Mouse (Mus musculus): ENCODE data around the gene Gnao1. TPM values are rescaled to one million over a fixed set of nuclear protein-coding genes. Genes with fewer than 3 reads are reported as not detected.

Gnao1 gene
- polyA plus RNA-seq, 1 experiment from 2014 or later, result 267 TPM

DNA sequence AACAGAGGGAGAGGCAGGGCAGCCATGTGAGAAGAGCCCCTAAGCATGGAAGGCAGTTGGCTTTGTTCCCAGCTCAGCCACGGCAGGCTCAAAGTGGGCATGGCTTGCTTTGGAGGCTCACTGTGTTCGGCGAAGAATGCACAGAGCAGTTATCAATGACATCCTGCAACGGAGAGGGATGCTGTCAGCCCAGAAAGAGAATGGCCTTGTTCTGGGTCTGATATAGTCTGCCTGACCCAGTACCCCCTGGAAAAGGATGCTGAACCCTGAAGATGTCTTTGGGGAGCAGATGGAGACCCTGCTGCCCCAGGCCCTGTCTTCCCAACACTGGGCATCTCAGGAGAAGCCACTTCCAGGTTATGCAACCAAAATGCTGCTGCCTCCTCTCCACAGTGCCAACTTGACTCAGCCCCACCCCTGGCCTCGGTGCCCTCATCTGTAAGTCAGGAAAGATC, 98.2 kb downstream of the Gnao1 start:
- Histone ChIP-seq H3K4me3 (no peak overlapping the region), H3K4me1 (replicated peaks) (peaks cover 60% of the 10 kb centered on the region), H3K27ac (replicated peaks) (peak overlapping the region; percentile 72), H3K9me3 (no peaks in the 10 kb centered on the region), H3K4me2 (no peak overlapping the region), H3K27me3 (no peaks in the 10 kb centered on the region), H3K36me3 (no peaks in the 10 kb centered on the region), H3K9ac (no peak overlapping the region)
- peak; percentile 46 for ATAC-seq (ENCODE audit: low FRiP score, low read depth)
- 29% methylated on average over 5 of the region's 5 CpGs for WGBS

- Histone ChIP-seq H3K9ac (no peak overlapping the region), H3K27me3 (no peaks in the 10 kb centered on the region), H3K4me3 (no peak overlapping the region), H3K4me2 (no peak overlapping the region), H3K27ac (replicated peaks) (peak overlapping the region; percentile 72), H3K36me3 (no peaks in the 10 kb centered on the region), H3K4me1 (replicated peaks) (peaks cover 60% of the 10 kb centered on the region), H3K9me3 (no peaks in the 10 kb centered on the region)
- 30% methylated on average over 1 of the region's 1 CpGs for WGBS
- ATAC-seq (ENCODE audit: low FRiP score, low read depth), result no peak
Measured at GRCm38 (mm10) chr8:93908546-93908945, 98.8 kb downstream of the Gnao1 start.

GRCm38 (mm10) chr8:93911715-93912555, 102.2 kb downstream of the Gnao1 start:
- Histone ChIP-seq H3K4me2 (no peak overlapping the region), H3K4me3 (no peak overlapping the region), H3K9ac (no peak overlapping the region), H3K36me3 (no peaks in the 10 kb centered on the region), H3K27me3 (no peaks in the 10 kb centered on the region), H3K9me3 (no peaks in the 10 kb centered on the region), H3K4me1 (replicated peaks) (peaks cover 62% of the 10 kb centered on the region), H3K27ac (replicated peaks) (no peak overlapping the region)
- 73% methylated on average over 7 of the region's 7 CpGs for WGBS
- no peak for ATAC-seq (ENCODE audit: low FRiP score, low read depth)

DNA sequence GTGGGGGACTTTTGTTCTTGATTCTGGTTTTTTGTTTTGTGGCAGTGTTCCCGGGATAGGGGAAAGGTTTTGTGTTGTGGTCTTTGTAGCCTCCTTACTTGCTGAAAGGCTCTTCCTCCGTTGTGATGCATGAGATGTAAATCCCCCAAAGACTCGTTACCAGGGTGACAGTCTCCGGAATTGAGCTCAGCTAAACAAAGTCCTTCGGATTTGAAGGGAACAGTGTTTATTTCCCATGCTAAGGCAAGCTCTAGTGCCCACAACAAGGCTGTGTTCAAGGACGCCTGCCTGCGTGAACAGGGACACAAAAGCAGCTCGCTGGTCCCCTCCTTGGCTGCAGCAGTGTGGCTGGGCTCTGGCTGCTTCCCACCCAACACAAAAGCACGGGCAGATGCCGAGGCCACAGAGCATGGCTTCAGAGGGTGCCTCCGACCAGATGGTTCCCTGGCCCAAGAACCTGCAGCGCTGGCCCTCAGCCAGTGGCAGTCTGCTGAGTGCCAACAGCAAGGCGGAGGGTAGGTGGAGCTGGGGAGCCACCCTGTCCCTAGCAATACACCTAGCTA, 108.2 kb downstream of the Gnao1 start:
- WGBS, result 12% methylated on average over 13 of the region's 13 CpGs
- Histone ChIP-seq H3K4me3 (no peak overlapping the region), H3K9ac (no peak overlapping the region)

DNA sequence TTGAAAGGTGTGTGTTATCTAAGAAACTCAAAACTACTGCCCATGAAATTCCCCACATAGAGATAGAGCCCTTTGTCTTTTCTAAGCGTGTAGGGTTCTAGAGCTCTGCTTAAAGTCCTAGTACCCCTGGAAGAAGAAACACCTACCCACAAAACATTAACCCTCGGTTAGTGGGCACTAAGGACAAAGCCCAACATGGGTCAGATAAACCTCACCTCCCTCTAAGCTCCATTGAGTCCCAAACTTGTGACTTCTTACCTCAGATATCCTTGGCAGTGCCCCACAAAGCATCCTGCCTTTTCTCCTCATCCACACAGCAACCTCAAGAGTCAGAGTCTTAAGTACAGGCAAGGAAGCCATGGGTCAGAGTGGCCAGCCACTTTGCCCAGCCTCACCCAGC, 108.8 kb downstream of the Gnao1 start:
- no peaks in the 10 kb centered on the region for H3K36me3 ChIP-seq
- H3K4me3 ChIP-seq, result no peak overlapping the region
- no peak overlapping the region for H3K4me2 ChIP-seq
- WGBS, result 73% methylated on average over 2 of the region's 2 CpGs
- H3K27ac ChIP-seq (replicated peaks), result peak overlapping the region; percentile 81
- no peak for ATAC-seq (ENCODE audit: low FRiP score, low read depth)
- H3K4me1 ChIP-seq (replicated peaks), result peaks cover 81% of the 10 kb centered on the region
- H3K9me3 ChIP-seq, result no peaks in the 10 kb centered on the region
- no peaks in the 10 kb centered on the region for H3K27me3 ChIP-seq
- H3K9ac ChIP-seq, result no peak overlapping the region

More for the DNA sequence above, 108.2 kb downstream of the Gnao1 start:
- H3K4me1 ChIP-seq (replicated peaks), result peaks cover 76% of the 10 kb centered on the region
- no peaks in the 10 kb centered on the region for H3K9me3 ChIP-seq
- peak; percentile 88 for ATAC-seq (ENCODE audit: low FRiP score, low read depth)
- H3K27ac ChIP-seq (replicated peaks), result peak overlapping the region; percentile 81
- no peaks in the 10 kb centered on the region for H3K36me3 ChIP-seq
- peak overlapping the region; percentile 18; the same call in 1 of the 2 replicates for H3K4me2 ChIP-seq
- no peaks in the 10 kb centered on the region for H3K27me3 ChIP-seq

GRCm38 (mm10) chr8:93919422-93919821, 109.7 kb downstream of the Gnao1 start:
- no peak overlapping the region for H3K4me2 ChIP-seq
- H3K9ac ChIP-seq, result no peak overlapping the region
- ATAC-seq (ENCODE audit: low FRiP score, low read depth), result no peak
- no peaks in the 10 kb centered on the region for H3K9me3 ChIP-seq
- peak overlapping the region; percentile 81 for H3K27ac ChIP-seq (replicated peaks)
- H3K36me3 ChIP-seq, result no peaks in the 10 kb centered on the region
- no peaks in the 10 kb centered on the region for H3K27me3 ChIP-seq
- 47% methylated on average over 3 of the region's 3 CpGs for WGBS
- no peak overlapping the region for H3K4me3 ChIP-seq
- peaks cover 90% of the 10 kb centered on the region for H3K4me1 ChIP-seq (replicated peaks)

DNA sequence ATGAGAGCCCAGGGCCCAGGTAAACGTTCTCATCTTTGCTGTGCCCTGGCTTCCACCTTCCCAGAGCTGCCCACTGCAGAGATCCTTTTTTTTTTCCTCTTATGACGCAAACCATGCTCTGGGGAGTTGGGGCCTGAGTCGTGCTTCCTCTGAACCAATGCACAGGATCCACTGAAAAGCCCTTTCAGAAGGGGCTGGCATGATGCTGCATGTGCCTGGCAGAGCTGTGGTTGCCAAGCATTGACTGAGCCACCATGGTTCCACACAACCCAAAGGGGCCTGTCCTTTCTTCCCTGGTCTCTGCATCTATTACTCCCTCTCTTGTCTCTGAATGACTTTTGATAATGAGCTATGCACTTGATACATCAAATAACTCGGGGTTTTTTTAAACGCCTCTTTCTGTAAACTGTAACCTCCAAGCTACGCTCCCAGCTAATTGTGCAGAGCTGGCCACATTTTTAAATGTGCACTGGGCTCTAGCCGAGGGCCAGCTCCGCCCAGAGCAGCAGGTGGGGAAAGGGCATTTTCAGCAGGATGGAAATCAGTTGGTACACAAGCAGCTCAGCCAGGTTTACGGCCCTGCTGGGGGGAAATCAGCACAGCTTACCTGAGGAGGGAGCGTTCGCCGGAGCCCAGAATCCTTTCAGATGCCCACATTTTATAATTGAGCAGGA, 110.3 kb downstream of the Gnao1 start:
- H3K27ac ChIP-seq (replicated peaks), result peak overlapping the region; percentile 81
- no peak for ATAC-seq (ENCODE audit: low FRiP score, low read depth)
- no peak overlapping the region for H3K9ac ChIP-seq
- H3K27me3 ChIP-seq, result no peaks in the 10 kb centered on the region
- H3K4me2 ChIP-seq, result no peak overlapping the region
- no peaks in the 10 kb centered on the region for H3K36me3 ChIP-seq
- no peaks in the 10 kb centered on the region for H3K9me3 ChIP-seq
- H3K4me1 ChIP-seq (replicated peaks), result peaks cover 94% of the 10 kb centered on the region
- 34% methylated on average over 12 of the region's 12 CpGs for WGBS
- H3K4me3 ChIP-seq, result no peak overlapping the region

- 77% methylated on average over 7 of the region's 7 CpGs for WGBS
- Histone ChIP-seq H3K27ac (replicated peaks) (peak overlapping the region; percentile 81), H3K9me3 (no peaks in the 10 kb centered on the region), H3K4me3 (no peak overlapping the region), H3K27me3 (no peaks in the 10 kb centered on the region), H3K36me3 (no peaks in the 10 kb centered on the region), H3K9ac (no peak overlapping the region), H3K4me2 (no peak overlapping the region), H3K4me1 (replicated peaks) (peaks cover 93% of the 10 kb centered on the region)
- ATAC-seq (ENCODE audit: low FRiP score, low read depth), result no peak
Measured at GRCm38 (mm10) chr8:93920590-93920948, 110.8 kb downstream of the Gnao1 start.

- ATAC-seq (ENCODE audit: low FRiP score, low read depth), result no peak
- H3K4me3 ChIP-seq, result no peak overlapping the region
- H3K4me1 ChIP-seq (replicated peaks), result peaks cover 63% of the 10 kb centered on the region
- no peaks in the 10 kb centered on the region for H3K36me3 ChIP-seq
- peak overlapping the region; percentile 9; the same call in 1 of the 2 replicates for H3K27ac ChIP-seq (replicated peaks)
- H3K9me3 ChIP-seq, result no peaks in the 10 kb centered on the region
- H3K27me3 ChIP-seq, result no peaks in the 10 kb centered on the region
- H3K9ac ChIP-seq, result no peak overlapping the region
- 63% methylated on average over 7 of the region's 7 CpGs for WGBS
- H3K4me2 ChIP-seq, result no peak overlapping the region
Measured at GRCm38 (mm10) chr8:93923897-93924334, 114.2 kb downstream of the Gnao1 start.

DNA sequence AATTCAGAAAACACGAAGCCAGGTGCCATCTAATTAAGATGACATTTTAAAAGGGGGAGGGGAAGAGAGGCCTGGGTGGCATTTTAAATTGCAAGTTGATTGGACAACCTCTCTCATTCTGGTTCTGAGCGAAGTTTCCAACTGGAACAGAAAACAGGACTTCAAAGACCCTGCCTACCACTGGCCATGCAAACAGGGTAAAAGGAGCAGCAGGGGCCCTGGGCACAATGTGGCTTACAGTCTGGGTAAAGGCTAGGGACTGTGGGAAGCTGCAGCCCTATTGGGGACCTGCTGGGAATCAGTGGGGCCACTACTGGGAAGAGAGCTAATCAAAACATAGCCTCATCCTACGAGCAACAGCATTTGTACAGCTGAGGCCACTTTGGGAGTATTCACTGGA, 115.7 kb downstream of the Gnao1 start:
- Histone ChIP-seq H3K27me3 (no peaks in the 10 kb centered on the region), H3K36me3 (peaks cover 4% of the 10 kb centered on the region; the same call in 1 of the 2 replicates), H3K4me1 (replicated peaks) (peaks cover 47% of the 10 kb centered on the region), H3K9me3 (no peaks in the 10 kb centered on the region), H3K27ac (replicated peaks) (peak overlapping the region; percentile 21; the same call in 1 of the 2 replicates), H3K4me2 (no peak overlapping the region), H3K4me3 (no peak overlapping the region), H3K9ac (no peak overlapping the region)
- WGBS, result 28% methylated on average over 3 of the region's 3 CpGs
- no peak for ATAC-seq (ENCODE audit: low FRiP score, low read depth)

DNA sequence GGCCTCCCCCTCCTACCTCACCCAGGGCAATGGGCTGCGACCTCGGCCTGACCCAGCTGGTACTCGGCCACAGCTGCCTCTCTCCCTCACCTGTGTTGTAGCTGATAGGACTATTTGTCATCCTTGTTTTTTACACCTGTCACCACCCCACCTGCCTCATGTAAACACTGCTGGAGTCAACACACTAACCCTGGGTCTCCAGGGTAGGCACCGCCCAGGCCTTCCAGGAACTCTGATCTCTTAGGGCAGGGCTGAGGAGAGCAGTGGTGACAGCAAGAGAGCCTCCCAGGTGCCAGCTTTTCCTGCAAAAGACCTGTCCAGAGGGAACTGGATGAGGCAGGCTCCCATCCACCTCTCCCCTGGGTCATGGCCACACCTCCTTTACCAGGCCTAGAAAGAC, 119.5 kb downstream of the Gnao1 start:
- no peaks in the 10 kb centered on the region for H3K9me3 ChIP-seq
- ATAC-seq (ENCODE audit: low FRiP score, low read depth), result peak; percentile 23; the same call in 1 of the 2 replicates
- H3K4me3 ChIP-seq, result no peak overlapping the region
- no peaks in the 10 kb centered on the region for H3K27me3 ChIP-seq
- H3K4me1 ChIP-seq (replicated peaks), result peaks cover 27% of the 10 kb centered on the region
- peaks cover 4% of the 10 kb centered on the region; the same call in 1 of the 2 replicates for H3K36me3 ChIP-seq
- H3K4me2 ChIP-seq, result no peak overlapping the region
- no peak overlapping the region for H3K27ac ChIP-seq (replicated peaks)
- WGBS, result 91% methylated on average over 4 of the region's 4 CpGs
- no peak overlapping the region for H3K9ac ChIP-seq

DNA sequence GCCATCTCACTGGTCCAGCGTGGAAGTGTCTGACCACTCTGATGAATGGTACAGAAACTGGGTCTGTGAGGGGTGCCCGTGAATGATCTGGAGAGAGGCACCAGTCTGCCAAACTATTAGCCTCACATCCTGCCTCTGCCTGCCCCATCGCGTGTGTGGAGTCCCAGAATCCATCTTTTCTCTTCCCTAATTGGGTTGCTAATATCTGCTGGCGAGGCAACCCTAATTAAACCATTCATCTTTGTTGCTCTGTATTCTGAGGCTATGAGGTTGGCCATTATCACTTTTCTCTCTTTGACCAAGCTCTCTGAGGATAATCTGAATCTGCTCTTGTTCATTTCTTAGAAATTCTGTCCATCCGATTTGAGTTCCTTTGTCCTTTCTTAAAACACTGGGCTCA, 121.6 kb downstream of the Gnao1 start:
- H3K4me2 ChIP-seq, result no peak overlapping the region
- 56% methylated on average over 6 of the region's 6 CpGs for WGBS
- H3K36me3 ChIP-seq, result peaks cover 4% of the 10 kb centered on the region; the same call in 1 of the 2 replicates
- H3K4me1 ChIP-seq (replicated peaks), result peaks cover 17% of the 10 kb centered on the region
- H3K27me3 ChIP-seq, result no peaks in the 10 kb centered on the region
- H3K9me3 ChIP-seq, result no peaks in the 10 kb centered on the region
- ATAC-seq (ENCODE audit: low FRiP score, low read depth), result no peak
- no peak overlapping the region for H3K4me3 ChIP-seq
- peak overlapping the region; percentile 17; the same call in 1 of the 2 replicates for H3K27ac ChIP-seq (replicated peaks)
- no peak overlapping the region for H3K9ac ChIP-seq
